Mouse (Mus musculus) hindbrain, embryonic 16.5 days (tissue): Measurements from ENCODE around the gene Tlk2. TPM values are rescaled to one million over a fixed set of nuclear protein-coding genes. Genes with fewer than 3 reads are reported as not detected.

ENCODE experiments used
- ATAC-seq: fragments of 200-750 bp; cut with Nextera tagmentation; 2 replicates; pipeline ENCODE4 v1.8.0; 2017; ENCODE audit warnings: moderate TSS enrichment, moderate library complexity
- H3K27ac ChIP-seq: fragments of 300-500 bp; sonication (generic); 2 replicates; pipeline ENCODE4 v1.5.1; 2014; ENCODE audit warnings: low read depth, mild to moderate bottlenecking, control low read depth, low read length, moderate library complexity
- H3K27me3 ChIP-seq: fragments of 300-500 bp; sonication (generic); replicated peaks from 2 replicates; pipeline ENCODE4 v1.6.1; 2014; ENCODE audit warnings: low read length; ENCODE audit not compliant: control insufficient read depth, insufficient read depth
- H3K36me3 ChIP-seq: fragments of 300-500 bp; sonication (generic); 2 replicates; pipeline ENCODE4 v1.6.1; 2014; ENCODE audit warnings: mild to moderate bottlenecking, low read length, moderate library complexity, mixed read lengths; ENCODE audit not compliant: control insufficient read depth, insufficient read depth
- H3K4me1 ChIP-seq: fragments of 300-500 bp; sonication (generic); 2 replicates; pipeline ENCODE4 v1.6.1; 2014; ENCODE audit warnings: low read depth, low read length; ENCODE audit not compliant: control insufficient read depth, insufficient read depth
- H3K4me2 ChIP-seq: fragments of 300-500 bp; sonication (generic); 2 replicates; pipeline ENCODE4 v1.6.1; 2014; ENCODE audit warnings: mild to moderate bottlenecking, low read length, control low read depth, moderate library complexity
- H3K4me3 ChIP-seq: fragments of 300-500 bp; sonication (generic); 2 replicates; pipeline ENCODE4 v1.5.1; 2014; ENCODE audit warnings: mild to moderate bottlenecking, low read length, control low read depth, moderate library complexity
- H3K9ac ChIP-seq: fragments of 300-500 bp; sonication (generic); 2 replicates; pipeline ENCODE4 v1.6.1; 2014; ENCODE audit warnings: low read depth, mild to moderate bottlenecking, control low read depth, low read length, moderate library complexity
- H3K9me3 ChIP-seq: fragments of 300-500 bp; sonication (generic); 2 replicates; pipeline ENCODE4 v1.6.1; 2014; ENCODE audit warnings: mild to moderate bottlenecking, low read length, moderate library complexity; ENCODE audit not compliant: control insufficient read depth
- WGBS: fragments of 180-500 bp; shearing (Covaris S2); extraction: QIAGEN DNeasy Blood & Tissue Kit; methylation state at CpG from one replicate; pipeline ENCODE4 v1.1.7; 2014; 5-methylcytosine and 5-hydroxymethylcytosine counted together
- polyA plus RNA-seq: library from polyadenylated mRNA; unstranded; fragments of >200 nt; fragmentation: Nextera tagmentation; extraction: Ambion mirVana; gene quantifications from 2 replicates; pipeline ENCODE4 v1.2.1, GENCODE M21; 2015

Tlk2 gene
- polyA plus RNA-seq, 1 experiment from 2014 or later = 12.4 TPM

- Histone ChIP-seq H3K9ac (no peak overlapping the region), H3K27ac (no peak overlapping the region), H3K4me3 (no peak overlapping the region), H3K9me3 (no peaks in the 10 kb centered on the region), H3K36me3 (no peaks in the 10 kb centered on the region), H3K27me3 (no peaks in the 10 kb centered on the region; the same call in 1 of the 2 replicates), H3K4me2 (no peak overlapping the region), H3K4me1 (peaks cover 5% of the 10 kb centered on the region; the same call in 1 of the 2 replicates)
- ATAC-seq = no peak
- 86% methylated on average over 19 of the region's 19 CpGs for WGBS
Observed at GRCm38 (mm10) chr11:105156748-105157267, 21.8 kb upstream of the Tlk2 start.

- Histone ChIP-seq H3K36me3 (no peaks in the 10 kb centered on the region), H3K27ac (no peak overlapping the region), H3K4me1 (peaks cover 4% of the 10 kb centered on the region; the same call in 1 of the 2 replicates), H3K27me3 (no peaks in the 10 kb centered on the region; the same call in 1 of the 2 replicates), H3K9me3 (no peaks in the 10 kb centered on the region), H3K4me3 (no peak overlapping the region), H3K4me2 (no peak overlapping the region), H3K9ac (no peak overlapping the region)
- ATAC-seq = no peak
Observed at GRCm38 (mm10) chr11:105158047-105158446, 20.6 kb upstream of the Tlk2 start.

GRCm38 (mm10) chr11:105159673-105160360 lies 18.8 kb upstream of the Tlk2 start:
- WGBS = 60% methylated on average over 6 of the region's 6 CpGs

GRCm38 (mm10) chr11:105161411-105161810 lies 17.2 kb upstream of the Tlk2 start:
- no peaks in the 10 kb centered on the region for H3K4me1 ChIP-seq
- H3K9ac ChIP-seq = no peak overlapping the region
- H3K4me2 ChIP-seq = no peak overlapping the region
- WGBS = 87% methylated on average over 2 of the region's 2 CpGs
- peaks cover 15% of the 10 kb centered on the region for H3K9me3 ChIP-seq
- no peak for ATAC-seq
- no peak overlapping the region for H3K4me3 ChIP-seq
- no peak overlapping the region for H3K27ac ChIP-seq
- no peaks in the 10 kb centered on the region for H3K36me3 ChIP-seq
- no peaks in the 10 kb centered on the region; the same call in 1 of the 2 replicates for H3K27me3 ChIP-seq

More at GRCm38 (mm10) chr11:105159673-105160360, 18.8 kb upstream of the Tlk2 start:
- Histone ChIP-seq H3K4me2 (no peak overlapping the region), H3K9ac (no peak overlapping the region), H3K4me1 (no peaks in the 10 kb centered on the region), H3K27ac (no peak overlapping the region), H3K27me3 (no peaks in the 10 kb centered on the region; the same call in 1 of the 2 replicates), H3K4me3 (no peak overlapping the region), H3K36me3 (no peaks in the 10 kb centered on the region), H3K9me3 (peaks cover 5% of the 10 kb centered on the region)
- ATAC-seq = no peak

- WGBS = 82% methylated on average over 69 of the region's 69 CpGs
- H3K36me3 ChIP-seq = no peaks in the 10 kb centered on the region
- no peak overlapping the region for H3K27ac ChIP-seq
- H3K4me1 ChIP-seq = no peaks in the 10 kb centered on the region
- H3K4me2 ChIP-seq = no peak overlapping the region
- H3K4me3 ChIP-seq = no peak overlapping the region
- H3K9me3 ChIP-seq = peaks cover 15% of the 10 kb centered on the region
- no peak for ATAC-seq
- H3K27me3 ChIP-seq = no peaks in the 10 kb centered on the region; the same call in 1 of the 2 replicates
- H3K9ac ChIP-seq = no peak overlapping the region
Observed at GRCm38 (mm10) chr11:105164516-105165510, 13.8 kb upstream of the Tlk2 start.

GRCm38 (mm10) chr11:105166780-105167179 lies 11.8 kb upstream of the Tlk2 start:
- no peaks in the 10 kb centered on the region for H3K27me3 ChIP-seq
- H3K4me3 ChIP-seq = no peak overlapping the region
- 92% methylated on average over 10 of the region's 10 CpGs for WGBS
- no peak for ATAC-seq
- no peaks in the 10 kb centered on the region for H3K36me3 ChIP-seq
- no peak overlapping the region for H3K4me2 ChIP-seq
- H3K4me1 ChIP-seq = no peaks in the 10 kb centered on the region
- no peak overlapping the region for H3K27ac ChIP-seq
- H3K9me3 ChIP-seq = peaks cover 15% of the 10 kb centered on the region
- H3K9ac ChIP-seq = no peak overlapping the region

GRCm38 (mm10) chr11:105179523-105179922 lies 916 bp downstream of the Tlk2 start:
- Histone ChIP-seq H3K27me3 (no peaks in the 10 kb centered on the region), H3K9me3 (no peaks in the 10 kb centered on the region), H3K27ac (no peak overlapping the region), H3K4me1 (peaks cover 19% of the 10 kb centered on the region), H3K4me3 (no peak overlapping the region), H3K36me3 (peaks cover 4% of the 10 kb centered on the region; the same call in 1 of the 2 replicates), H3K4me2 (peak overlapping the region; percentile 95), H3K9ac (no peak overlapping the region)
- ATAC-seq = no peak
- 70% methylated on average over 4 of the region's 4 CpGs for WGBS

GRCm38 (mm10) chr11:105180471-105181091 lies 2.0 kb downstream of the Tlk2 start:
- 1% methylated on average over 26 of the region's 35 CpGs for WGBS

More at GRCm38 (mm10) chr11:105180471-105181091, 2.0 kb downstream of the Tlk2 start:
- Histone ChIP-seq H3K27ac (peak overlapping the region; percentile 93), H3K4me2 (peak overlapping the region; percentile 95), H3K9ac (peak overlapping the region; percentile 98), H3K9me3 (no peaks in the 10 kb centered on the region), H3K27me3 (no peaks in the 10 kb centered on the region), H3K4me3 (peak overlapping the region; percentile 97), H3K36me3 (peaks cover 9% of the 10 kb centered on the region; the same call in 1 of the 2 replicates), H3K4me1 (peaks cover 19% of the 10 kb centered on the region)
- peak; percentile 8; the same call in 1 of the 2 replicates for ATAC-seq
